ENCODE assay signal across 17 mouse cellular contexts in the genomic region with DNA sequence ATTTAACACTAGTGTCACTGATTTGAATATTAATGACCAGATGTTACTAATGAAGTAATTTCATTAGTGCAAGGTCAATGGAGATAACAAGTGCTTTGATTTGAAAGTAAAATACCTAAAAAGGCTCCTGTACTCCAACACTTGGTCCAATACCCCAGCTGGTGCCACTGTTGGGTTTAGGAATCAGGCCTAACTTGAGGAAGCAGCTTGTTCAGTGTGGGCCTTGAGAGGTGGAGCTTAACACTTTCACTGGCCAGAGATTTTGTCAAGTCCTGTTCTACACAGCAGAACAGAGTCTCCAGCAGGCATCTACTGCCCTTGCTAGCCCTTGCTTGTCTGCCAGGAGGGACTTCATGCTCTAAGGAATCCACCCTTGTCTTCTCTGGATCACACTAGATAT.
"Had no signal": no experiment of that assay in that cellular context is flagged by ENCODE, and none has a peak within 500 bp of the region (broad histone marks: within the 10 kb centered on the region; RNA-seq: fewer than 3 reads in every experiment).

No protein-coding gene starts in this region.

- H3K4me2 ChIP-seq: lung, embryonic 14.5 days; midbrain, embryonic 12.5 days; neural tube, embryonic 13.5 days; neural tube, embryonic 15.5 days had no signal

- H3K27ac ChIP-seq: midbrain, embryonic 10.5 days; midbrain, embryonic 12.5 days; neural tube, embryonic 13.5 days; neural tube, embryonic 15.5 days had no signal

- ATAC-seq: midbrain, embryonic 16.5 days had no signal

- H3K27me3 ChIP-seq: midbrain, embryonic 12.5 days; neural tube, embryonic 13.5 days; neural tube, embryonic 15.5 days had no signal

- H3K36me3 ChIP-seq: midbrain, embryonic 10.5 days; midbrain, embryonic 12.5 days; neural tube, embryonic 13.5 days; neural tube, embryonic 15.5 days had no signal

- H3K9me3 ChIP-seq: midbrain, embryonic 10.5 days; midbrain, embryonic 12.5 days; neural tube, embryonic 13.5 days; neural tube, embryonic 15.5 days had no signal

- DNase-seq: lung, adult 18-20 months; lung, embryonic 14.5 days; lung, postnatal 10 days; lung, postnatal 4 days; right cerebral cortex, adult 18-20 months; right cerebral cortex, postnatal 25 days; right cerebral cortex, postnatal 4 days; spleen, adult 18-20 months; thymus, adult 18-20 months; thymus, postnatal 14 days; thymus, postnatal 36 days had no signal

- H3K4me1 ChIP-seq: midbrain, embryonic 10.5 days; midbrain, embryonic 12.5 days; neural tube, embryonic 13.5 days; neural tube, embryonic 15.5 days had no signal

- H3K4me3 ChIP-seq: midbrain, embryonic 10.5 days; midbrain, embryonic 12.5 days; myocyte; neural tube, embryonic 13.5 days; neural tube, embryonic 15.5 days had no signal

- H3K9ac ChIP-seq: lung, embryonic 14.5 days; midbrain, embryonic 12.5 days; neural tube, embryonic 13.5 days; neural tube, embryonic 15.5 days had no signal
